Mouse (Mus musculus): ENCODE results near the gene Sypl. TPM values are rescaled to one million over a fixed set of nuclear protein-coding genes. Genes with fewer than 3 reads are reported as not detected.
"Not testable (repeated sequence)": the region's sequence is repeated elsewhere in the genome, so short reads cannot be mapped to it uniquely, and the experiment has no call there.

Sypl gene
- total RNA-seq, 2 experiments from 2014 or later = 65.5 to 187 TPM

DNA sequence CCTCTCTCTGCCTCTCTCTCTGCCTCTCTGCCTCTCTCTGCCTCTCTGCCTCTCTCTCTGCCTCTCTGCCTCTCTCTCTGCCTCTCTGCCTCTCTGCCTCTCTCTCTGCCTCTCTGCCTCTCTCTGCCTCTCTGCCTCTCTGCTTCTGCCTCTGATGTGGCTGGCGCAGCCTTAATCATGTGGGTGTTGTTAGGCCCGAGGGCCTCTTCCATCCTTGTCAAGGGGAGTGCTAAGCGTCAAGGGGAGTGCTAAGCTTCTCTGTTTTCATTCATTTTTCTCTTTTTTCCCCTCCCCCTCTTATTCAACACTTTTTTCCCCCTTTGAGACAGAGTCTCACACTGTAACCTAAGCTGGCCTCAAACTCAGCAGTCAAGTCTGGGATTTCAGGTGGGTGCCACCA lies 46.1 kb downstream of the Sypl start:
- not testable (repeated sequence) for ATAC-seq (replicated peaks; ENCODE audit: poor library complexity)

DNA sequence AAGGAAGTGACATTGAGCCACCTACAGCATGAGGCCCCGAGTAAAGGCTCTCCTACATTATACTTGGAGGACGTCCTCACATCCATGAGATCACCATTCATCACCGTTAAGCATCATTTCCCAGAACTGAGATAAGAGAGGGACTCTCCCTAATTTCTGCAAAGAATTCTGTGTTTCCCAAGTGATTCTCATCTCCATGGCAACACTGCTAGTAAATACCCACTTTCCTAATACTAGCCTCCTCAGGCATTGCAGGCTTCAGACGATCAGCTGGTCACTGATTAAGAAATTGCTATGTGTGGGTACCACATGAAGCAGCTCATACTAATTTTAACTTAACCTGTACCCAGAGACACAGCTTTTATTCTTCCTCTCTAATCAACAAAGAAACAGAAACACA lies 46.7 kb downstream of the Sypl start:
- ATAC-seq (replicated peaks; ENCODE audit: poor library complexity) = no peak

DNA sequence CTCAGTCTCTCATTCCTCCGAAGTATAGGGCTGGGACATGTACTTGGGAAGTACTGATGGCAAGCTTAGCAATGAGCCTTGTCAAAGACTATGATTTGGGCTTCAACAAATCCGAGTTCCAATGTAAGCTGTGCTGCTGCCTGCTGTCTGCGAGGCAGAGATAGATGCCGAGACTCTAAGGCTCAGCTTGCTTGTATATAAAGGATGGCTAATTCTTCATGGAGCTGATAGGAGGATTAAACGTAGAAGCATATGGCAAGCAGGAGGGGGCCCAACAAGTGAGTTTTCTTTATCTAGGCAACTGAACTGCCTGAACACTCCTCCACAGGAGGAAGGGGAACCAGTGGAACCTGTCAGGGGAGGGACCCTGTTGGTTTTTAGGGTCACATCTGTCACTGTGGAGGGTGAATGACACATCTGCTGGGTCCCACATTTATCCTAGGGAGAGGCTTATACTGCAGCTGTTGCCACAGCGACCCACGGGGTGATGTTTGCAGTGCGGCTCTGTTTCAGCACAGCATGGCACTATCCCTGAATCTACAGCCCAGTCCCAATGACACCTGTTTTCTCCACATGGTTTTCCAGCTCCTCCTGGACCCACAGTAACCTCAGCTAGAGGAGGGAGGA lies 49.8 kb downstream of the Sypl start:
- no peak for ATAC-seq (replicated peaks; ENCODE audit: poor library complexity)

DNA sequence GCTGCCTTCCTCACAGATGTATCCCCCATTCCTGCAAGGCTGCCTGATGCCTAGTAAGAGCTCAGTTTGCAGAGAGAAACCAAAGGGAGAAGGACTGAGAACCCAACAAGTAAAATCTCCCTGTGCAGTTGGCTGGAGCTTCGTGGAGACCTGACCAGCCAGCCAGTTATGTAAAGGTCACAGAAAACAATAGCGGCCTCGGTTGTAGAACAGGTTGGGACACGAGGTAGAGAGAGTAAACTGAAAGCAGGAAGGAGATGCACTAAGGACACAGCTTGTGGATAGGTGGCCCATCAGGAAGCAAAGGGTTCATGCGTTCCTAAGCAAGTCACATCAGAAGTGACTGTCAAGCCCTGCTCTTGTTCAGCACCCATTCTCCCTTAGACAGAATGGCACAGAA lies 52.2 kb downstream of the Sypl start:
- no peak for ATAC-seq (replicated peaks; ENCODE audit: poor library complexity)

DNA sequence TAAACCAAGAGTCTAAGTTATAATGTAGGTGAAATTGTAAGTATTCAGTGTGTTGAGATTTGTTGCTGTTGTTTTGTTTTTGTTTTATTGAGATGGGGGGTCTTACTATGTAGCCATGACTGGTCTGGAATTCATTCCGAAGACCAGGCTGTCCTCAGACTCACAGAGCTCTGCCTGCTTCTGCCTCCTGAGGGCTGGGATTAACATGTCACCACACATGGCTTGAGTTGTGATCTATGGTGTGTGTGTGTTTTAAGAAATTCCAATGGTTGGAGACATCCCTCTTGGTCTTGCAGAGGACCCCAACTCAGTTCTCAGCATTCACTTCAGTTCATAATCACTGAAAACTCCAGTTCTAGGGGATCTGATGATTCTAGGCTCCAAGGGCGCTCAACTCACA lies 53.5 kb downstream of the Sypl start:
- no peak for ATAC-seq (replicated peaks; ENCODE audit: poor library complexity)

DNA sequence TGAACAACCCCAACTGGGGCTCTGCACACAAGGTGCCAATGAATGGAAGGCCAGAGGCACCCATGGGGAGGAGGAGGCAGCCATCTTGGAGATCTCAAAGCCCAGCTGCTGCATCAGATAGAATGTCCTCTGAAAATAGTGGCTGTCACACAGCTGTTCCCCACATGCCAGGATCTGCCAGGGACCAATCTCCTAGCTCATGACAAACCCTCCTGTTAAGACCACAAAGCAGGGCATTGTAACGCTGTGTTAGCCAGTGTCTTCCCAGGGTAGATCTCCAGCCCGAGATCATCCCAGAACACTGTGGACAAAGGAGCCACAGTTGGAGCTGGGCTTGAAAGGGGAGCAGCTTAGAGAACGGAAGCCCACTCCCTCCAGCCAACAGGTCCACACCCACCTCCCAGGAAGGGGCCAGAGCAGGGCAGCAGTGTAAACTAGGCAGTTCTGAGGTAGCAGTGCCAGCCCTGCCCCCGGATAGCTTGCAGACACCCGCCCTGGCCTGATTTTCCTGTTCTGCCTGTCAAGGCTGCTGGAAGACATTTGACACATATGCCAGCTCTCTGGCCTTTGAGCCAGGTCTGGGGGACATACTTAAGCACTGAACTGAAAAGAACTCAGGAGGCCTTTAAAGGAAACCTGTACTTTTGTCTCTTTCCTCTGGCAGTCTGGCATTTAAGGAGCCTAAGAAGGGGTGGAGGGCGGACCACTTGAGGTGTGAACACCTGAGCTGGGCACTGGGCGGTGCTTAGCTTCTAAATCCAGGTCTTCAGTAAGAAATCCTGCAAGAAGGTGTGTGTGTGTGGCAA lies 54.8 kb downstream of the Sypl start:
- ATAC-seq (replicated peaks; ENCODE audit: poor library complexity) = no peak

DNA sequence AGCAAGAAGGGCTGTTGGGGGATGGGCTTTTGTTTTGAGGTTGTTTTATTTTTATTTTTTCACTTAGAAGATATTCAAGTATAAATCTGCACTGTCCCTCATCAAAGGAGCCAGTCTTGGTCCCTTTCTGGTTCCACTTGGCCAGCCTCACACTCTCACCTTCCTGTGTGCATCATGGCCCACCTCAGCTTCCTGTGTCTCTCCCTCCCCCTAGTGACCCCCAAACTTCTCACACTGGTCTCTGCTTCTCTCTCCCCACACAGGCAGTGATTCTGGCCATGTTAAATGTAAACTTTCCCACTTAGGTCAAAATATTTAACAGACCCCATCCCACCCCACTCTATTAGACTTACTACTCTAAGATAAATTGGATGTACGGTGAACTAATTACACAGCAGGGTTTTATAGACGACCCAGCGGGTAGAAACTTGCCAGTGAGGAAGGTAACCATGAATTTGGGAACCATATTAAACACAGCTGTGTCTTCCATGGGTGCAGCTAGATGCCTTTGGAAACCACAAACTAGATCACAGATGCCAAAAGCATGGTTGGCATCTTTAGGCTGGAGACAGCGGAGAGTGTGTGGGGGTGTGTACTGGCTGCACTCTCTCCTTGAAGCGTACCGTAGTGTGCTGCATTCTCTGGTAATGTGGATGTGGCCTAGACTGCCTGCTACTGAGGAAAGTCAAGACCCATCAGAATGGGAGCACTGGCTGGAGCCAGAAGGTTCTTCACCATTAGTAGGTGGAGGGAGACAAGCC lies 55.7 kb downstream of the Sypl start:
- ATAC-seq (replicated peaks; ENCODE audit: poor library complexity) = no peak

DNA sequence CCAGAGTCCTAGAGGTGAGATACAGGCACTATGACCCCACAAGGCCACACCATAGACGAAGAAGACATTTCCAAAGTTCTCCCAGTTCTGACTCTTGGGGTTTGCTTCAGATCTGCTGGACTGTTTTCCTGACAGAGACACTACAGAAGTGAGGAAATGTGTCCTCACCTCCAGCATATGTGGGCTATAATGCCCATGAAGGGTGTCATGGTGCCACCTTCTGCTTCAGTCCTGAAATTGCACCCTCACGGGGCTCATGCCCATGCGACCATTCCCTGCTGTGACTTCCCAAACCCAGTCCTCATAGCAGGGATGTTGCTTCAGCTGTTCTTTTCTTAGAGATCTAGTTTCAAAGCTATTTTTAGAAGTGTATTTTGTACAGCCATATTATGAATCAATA lies 56.3 kb downstream of the Sypl start:
- peak; percentile 98 for ATAC-seq (replicated peaks; ENCODE audit: poor library complexity)

DNA sequence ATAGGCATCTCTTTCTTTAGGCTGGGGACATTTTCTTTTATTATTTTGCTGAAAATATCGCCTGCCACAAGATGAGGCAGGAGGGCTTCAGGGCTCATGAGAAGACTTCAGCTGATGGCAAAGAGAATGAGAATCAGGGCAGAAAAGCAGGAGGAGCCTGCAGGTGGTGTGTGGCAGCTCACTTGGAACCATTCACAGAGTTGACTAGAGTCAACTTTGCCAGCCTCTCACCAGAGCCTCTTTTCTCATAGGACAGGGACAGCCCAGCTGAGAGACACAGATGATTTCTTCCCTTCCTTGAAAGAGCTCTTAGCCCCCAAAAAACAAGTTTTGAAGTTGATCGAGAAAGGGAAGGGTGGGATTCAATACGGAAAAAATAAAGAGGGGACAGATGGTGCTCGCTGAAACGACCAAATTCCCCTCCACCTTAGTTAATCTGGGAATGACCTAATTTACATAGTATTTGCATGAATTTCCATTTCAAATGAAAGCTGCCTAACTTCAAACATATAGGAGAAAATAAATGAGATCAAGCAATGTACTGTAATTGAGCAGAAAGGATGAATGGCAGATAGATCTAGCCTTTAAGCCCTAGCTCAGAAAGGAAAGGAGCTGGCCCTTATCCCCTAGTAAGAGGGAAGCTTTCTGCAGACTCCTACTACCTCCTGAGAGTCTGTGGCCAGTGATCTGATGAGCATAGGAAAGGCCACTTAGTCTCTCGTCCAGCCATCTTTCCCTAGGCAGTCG lies 60.5 kb downstream of the Sypl start:
- ATAC-seq (replicated peaks; ENCODE audit: poor library complexity) = no peak

DNA sequence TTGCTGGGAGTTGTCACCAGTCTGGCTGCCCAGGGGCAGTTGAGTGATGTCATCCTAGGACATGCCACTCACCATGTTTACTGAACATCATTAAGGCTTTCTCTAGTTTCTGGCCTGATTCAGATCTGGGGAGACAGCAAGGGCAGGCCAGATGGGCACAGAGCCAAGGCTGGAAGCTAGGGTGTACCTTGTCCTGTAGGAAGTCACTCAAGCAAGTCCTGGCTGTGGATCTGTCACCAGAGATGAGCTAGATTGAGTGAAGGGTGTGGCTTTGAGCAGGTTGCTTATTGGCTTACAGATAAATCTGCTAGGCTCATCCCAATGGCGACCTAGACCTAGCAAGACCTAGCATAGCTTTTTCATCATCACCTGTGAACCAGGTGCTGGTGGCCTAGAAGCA lies 61.4 kb downstream of the Sypl start:
- no peak for ATAC-seq (replicated peaks; ENCODE audit: poor library complexity)

DNA sequence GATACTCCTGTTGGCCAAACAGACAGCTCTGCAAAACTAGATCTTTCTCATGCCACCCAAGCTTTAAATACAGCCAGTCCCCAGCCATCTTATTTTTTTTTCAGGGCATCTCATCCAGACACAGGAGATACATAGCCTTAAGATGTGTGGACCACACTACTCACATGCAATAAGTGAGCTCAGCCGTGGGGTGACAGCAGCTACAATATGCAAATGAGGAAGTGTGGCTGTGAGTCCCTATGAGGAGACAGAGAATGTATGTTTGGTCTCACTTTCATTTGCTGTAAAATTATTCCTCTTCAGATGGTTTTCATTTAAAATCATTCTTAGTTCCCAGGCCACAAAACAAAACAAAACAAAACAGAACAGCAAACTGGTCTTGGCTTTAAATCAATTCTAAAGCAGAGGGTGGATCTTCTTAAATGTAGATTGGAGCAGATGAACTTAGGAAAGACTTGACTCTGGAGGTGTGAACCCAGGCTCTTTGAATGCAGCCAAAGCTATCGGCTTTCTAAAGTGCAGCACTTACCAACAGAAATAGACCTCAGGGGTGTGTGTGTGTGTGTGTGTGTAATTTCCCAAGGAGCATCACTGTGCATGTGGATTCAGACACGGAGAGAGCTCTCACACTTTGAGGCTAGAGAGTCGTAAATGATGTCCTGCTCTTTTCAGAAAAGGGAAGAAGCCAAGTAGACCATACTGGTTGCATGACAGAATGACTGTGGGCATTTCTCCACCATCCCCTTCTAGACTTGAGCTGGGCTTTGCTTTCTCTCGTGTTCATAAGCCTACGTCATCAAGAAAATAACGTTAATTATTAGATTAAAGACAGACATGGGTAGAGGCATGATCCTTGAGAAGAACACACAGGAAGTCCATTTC lies 63.4 kb downstream of the Sypl start:
- ATAC-seq (replicated peaks; ENCODE audit: poor library complexity) = peak; percentile 90

DNA sequence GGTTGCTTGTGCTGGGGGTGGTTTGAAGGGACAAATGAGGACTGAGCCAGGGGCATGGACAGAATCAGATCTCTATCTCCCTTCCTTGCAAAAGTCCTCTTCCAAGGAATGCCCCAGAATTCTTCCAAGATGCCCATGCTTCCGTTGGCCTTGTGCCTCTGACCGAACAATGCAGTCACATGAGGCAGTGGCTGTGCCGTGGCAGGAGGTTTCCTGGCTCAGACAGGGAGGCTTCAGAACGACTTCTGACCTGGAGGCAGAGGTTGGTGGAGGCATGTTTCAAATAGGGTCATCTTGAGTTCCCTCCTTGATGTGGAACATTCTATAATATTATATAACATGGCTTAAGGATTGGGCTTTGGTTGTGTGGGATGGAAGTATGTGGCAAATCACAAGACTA lies 64.9 kb downstream of the Sypl start:
- ATAC-seq (replicated peaks; ENCODE audit: poor library complexity) = no peak

DNA sequence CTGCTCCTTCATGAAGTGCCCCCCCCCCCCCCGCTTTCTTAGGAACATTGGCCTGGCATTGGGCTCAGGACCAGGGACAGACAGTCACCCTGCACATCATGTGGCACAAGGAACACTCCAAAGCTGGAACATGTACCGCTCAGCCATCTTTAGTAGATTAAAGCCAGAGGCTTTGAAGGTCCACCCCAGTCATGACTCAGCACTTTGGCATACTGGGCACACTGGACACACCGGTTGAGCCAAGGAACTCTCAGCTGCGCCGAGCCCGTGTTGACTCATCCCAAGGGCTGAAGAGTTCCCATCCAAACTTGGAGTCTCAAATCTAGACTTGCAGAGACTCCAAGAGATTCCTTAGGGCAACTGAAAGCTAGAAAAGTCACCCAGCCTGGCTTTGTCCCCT lies 66.3 kb downstream of the Sypl start:
- ATAC-seq (replicated peaks; ENCODE audit: poor library complexity) = no peak

DNA sequence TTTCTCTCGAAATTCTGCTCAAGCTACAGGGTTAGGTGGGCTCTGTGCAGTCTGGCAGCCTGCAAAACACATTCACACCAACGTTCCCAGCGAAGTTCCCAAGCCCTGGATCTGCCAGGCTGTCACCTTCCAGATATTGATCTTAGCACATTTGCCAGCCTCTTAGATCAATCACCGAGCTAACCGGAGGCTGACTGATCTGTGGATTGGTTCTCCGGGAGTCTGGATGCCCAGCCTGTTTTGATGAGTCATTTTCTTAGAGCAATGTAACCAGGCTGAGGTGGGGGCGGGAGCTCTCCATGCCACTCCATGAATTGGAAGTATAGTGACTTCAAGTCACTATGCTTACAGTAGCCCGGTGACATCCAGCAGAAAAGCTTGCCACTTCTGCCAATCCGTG lies 67.4 kb downstream of the Sypl start:
- no peak for ATAC-seq (replicated peaks; ENCODE audit: poor library complexity)

DNA sequence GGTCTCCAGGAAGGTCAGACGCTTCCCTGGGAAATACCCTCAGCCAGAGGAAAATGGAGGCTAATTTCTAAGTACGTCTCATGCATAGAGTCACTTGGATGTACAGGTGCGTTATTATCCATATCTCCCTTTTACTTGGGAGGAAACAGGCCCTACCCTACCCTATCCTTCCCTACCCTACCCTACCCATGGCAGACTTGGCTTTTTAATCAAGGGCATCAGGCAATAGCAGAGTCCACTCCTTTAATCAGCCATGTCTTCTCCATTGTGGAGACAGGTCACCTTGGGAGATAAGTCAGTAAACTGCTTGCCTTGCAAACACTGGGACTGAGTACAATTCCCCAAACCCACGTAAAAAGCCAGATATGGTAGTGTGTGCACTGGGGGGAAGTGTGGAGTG lies 68.1 kb downstream of the Sypl start:
- ATAC-seq (replicated peaks; ENCODE audit: poor library complexity) = no peak

DNA sequence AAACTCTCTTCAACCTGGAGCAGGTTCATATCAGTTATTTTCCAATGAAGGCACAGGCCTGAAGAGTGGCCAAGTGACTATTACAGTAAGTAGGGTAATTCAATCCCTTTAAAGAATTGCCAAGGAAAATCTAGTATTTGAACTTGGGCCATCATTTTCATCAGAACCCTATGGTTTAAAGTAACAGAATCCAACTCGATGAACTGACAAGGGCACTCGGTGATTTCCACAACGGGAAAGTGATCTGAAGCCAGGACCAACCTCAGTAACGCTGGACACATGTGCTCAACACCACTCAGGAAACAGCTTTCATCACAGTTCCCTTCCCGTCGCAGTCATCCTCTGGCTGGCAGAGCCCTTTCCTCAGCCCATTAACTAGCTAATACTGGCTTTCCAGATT lies 70.8 kb downstream of the Sypl start:
- ATAC-seq (replicated peaks; ENCODE audit: poor library complexity) = 0 out of 2 replicates have a peak, but pooled peaks have one; percentile 20

DNA sequence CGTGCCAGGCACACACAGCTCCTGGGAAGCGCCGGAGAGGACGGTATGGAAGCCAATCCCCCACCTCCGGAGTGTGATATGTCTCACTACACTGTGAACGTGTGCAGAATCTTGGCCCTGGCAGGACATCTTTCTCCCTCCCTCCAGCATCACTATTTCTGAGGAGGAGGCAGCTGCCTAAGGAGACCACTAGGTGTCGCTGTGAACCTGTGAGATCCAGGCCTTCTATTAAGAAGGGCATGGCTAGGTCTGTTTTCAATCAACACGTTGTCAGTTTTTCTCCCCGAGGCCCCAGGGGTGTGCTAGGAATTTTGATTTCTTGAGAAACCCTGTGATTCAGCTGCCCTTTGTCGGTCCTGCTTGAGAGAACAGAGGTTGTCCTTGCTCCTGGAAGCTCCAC lies 73.4 kb downstream of the Sypl start:
- ATAC-seq (replicated peaks; ENCODE audit: poor library complexity) = peak; percentile 93

DNA sequence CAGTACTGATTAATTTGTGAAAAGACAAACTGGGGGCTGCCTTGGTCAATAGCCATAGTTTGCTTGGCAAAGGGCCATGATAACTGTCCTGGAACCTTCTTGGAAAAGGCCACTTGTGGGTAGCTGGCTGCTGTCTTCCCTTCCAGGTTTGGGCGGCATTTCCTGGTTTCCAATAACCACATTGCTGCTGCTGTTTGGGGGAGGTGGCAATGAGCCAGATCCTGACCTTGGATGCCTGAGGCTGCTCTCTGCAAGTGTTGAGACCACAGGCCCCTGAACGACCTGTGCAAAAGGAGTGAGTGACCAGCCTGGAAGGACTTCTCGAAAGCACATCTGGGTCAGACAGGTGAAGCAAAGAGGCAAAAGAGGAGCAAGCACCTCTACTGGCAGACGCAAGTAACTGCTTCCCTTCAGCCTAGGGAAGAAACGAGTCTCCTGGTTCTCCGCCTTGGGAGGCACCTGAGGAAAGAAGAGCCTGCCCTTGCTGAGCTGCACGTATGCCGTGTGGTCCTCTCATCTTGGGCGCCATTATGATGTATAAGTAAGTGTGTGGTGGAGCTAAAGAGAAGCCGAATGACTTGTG lies 74.5 kb downstream of the Sypl start:
- ATAC-seq (replicated peaks; ENCODE audit: poor library complexity) = no peak

DNA sequence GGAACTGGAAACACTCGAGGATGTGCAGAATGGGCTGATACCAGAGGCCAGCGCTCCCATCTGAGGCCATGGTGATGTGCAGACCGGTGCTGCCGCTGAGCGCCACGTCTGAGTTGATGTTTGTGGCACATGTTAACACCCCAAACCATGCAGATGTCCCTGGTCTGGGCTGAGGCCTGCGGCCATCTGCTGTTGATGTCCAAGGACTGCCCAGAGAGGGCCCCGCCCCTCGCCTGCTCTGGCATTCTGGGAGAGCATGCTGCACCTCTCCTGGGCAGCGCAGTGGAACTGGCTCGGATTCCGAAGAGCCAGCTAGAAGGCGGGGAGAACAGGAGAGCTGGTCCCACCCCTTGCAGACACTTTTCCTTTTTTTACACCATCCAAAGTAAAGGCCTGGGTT lies 75.0 kb downstream of the Sypl start:
- no peak for ATAC-seq (replicated peaks; ENCODE audit: poor library complexity)

Data from megakaryocyte progenitor cell, adult 5-6 weeks (primary cell).